Mouse (Mus musculus): ENCODE data around the gene Gpr84. TPM values are rescaled to one million over a fixed set of nuclear protein-coding genes. Genes with fewer than 3 reads are reported as not detected.

The Gpr84 gene
- polyA plus RNA-seq, 1 experiment from 2014 or later, result 0.26 TPM

DNA sequence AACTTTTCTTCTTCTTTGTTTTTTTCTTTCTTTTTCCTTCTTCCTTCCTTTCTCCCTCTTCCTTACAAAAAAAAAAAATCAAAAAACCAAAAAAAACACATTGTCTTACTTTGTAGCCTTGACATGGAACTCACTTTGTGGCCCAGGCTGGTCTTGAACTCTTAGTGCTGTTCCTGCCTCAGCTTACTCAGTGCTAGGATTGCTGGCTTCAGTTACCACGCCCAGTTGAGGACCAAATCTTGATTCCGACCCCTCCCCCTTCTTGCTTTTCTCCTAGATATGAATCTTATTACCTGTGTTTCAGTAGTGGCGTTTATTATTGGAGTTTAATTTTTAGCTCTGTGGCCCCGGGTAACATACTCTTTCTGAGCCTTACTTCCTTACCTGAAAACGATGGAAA, 51.2 kb downstream of the Gpr84 start:
- Histone ChIP-seq H3K9me3 (ENCODE audit: control insufficient read depth, low read length) (no peaks in the 10 kb centered on the region), H3K27me3 (ENCODE audit: control insufficient read depth, insufficient read depth, low read length) (0 out of 2 replicates have a peak, but pooled peaks cover 4% of the 10 kb centered on the region), H3K4me2 (ENCODE audit: low read length) (no peak overlapping the region), H3K27ac (replicated peaks; ENCODE audit: low read depth, low read length) (no peak overlapping the region), H3K9ac (replicated peaks; ENCODE audit: low read length) (no peak overlapping the region), H3K4me3 (replicated peaks; ENCODE audit: low read depth, low read length) (no peak overlapping the region), H3K4me1 (ENCODE audit: control insufficient read depth, insufficient read depth, low read length) (peaks cover 6% of the 10 kb centered on the region; the same call in 1 of the 2 replicates), H3K36me3 (ENCODE audit: control insufficient read depth, insufficient read depth, low read length) (no peaks in the 10 kb centered on the region)
- no peak for ATAC-seq (ENCODE audit: low FRiP score, low TSS enrichment)
- 87% methylated on average over 5 of the region's 5 CpGs for WGBS
- DNase-seq, result no peak

MicroRNA genes within 50 kb of the gene (microRNA counts, 519-probe panel; counts per million panel counts)
- 5,537 counts per million, percentile 63 among the panel's probes with 10 or more counts for microRNA mmu-miR-148b

Small RNA genes lying within 50 kb of the gene (microRNA-seq; reads per million reads assigned to microRNA genes)
- 392 reads per million, percentile 70 among the genes with 10 or more reads in this experiment for gene Mir148b
- gene Mir6963, result not detected

Other genes starting within 250 kb of the Gpr84 start
- 22.7 and 25.0 TPM in 2 replicates for gene Smug1, start 143.5 kb downstream of the Gpr84 start, polyA plus RNA-seq (2014; fragmentation: Nextera tagmentation; extraction: Ambion mirVana)
- gene Cbx5, start 70.8 kb downstream of the Gpr84 start, polyA plus RNA-seq (2014; fragmentation: Nextera tagmentation; extraction: Ambion mirVana), result 159 and 177 TPM in 2 replicates
- gene Hnrnpa1, start 70.2 kb downstream of the Gpr84 start, polyA plus RNA-seq (2014; fragmentation: Nextera tagmentation; extraction: Ambion mirVana), result 764 and 768 TPM in 2 replicates
- 0.49 and 0.62 TPM in 2 replicates for gene Nfe2, start 52.2 kb downstream of the Gpr84 start, polyA plus RNA-seq (2014; fragmentation: Nextera tagmentation; extraction: Ambion mirVana)
- gene Copz1, start 37.9 kb downstream of the Gpr84 start, polyA plus RNA-seq (2014; fragmentation: Nextera tagmentation; extraction: Ambion mirVana), result 197 and 231 TPM in 2 replicates
- 18.3 and 20.9 TPM in 2 replicates for gene Zfp385a, start 29.5 kb upstream of the Gpr84 start, polyA plus RNA-seq (2014; fragmentation: Nextera tagmentation; extraction: Ambion mirVana)
- 3.5 and 6.4 TPM in 2 replicates for gene Itga5, start 56.2 kb upstream of the Gpr84 start, polyA plus RNA-seq (2014; fragmentation: Nextera tagmentation; extraction: Ambion mirVana)
- gene Gtsf1, start 119.9 kb upstream of the Gpr84 start, polyA plus RNA-seq (2014; fragmentation: Nextera tagmentation; extraction: Ambion mirVana), result 0.33 TPM in 1 of 2 replicates, not detected in the other
- gene Gtsf2, start 137.9 kb upstream of the Gpr84 start, polyA plus RNA-seq (2014; fragmentation: Nextera tagmentation; extraction: Ambion mirVana), result 0.43 TPM in 1 of 2 replicates, not detected in the other
- gene Nckap1l, start 143.2 kb upstream of the Gpr84 start, polyA plus RNA-seq (2014; fragmentation: Nextera tagmentation; extraction: Ambion mirVana), result 1.0 and 2.4 TPM in 2 replicates
- 81.6 and 90.8 TPM in 2 replicates for gene Pde1b, start 192.4 kb upstream of the Gpr84 start, polyA plus RNA-seq (2014; fragmentation: Nextera tagmentation; extraction: Ambion mirVana)
- 110 and 146 TPM in 2 replicates for gene Ppp1r1a, start 227.4 kb upstream of the Gpr84 start, polyA plus RNA-seq (2014; fragmentation: Nextera tagmentation; extraction: Ambion mirVana)

All from midbrain, embryonic 14.5 days (tissue).